Mouse (Mus musculus) gastrocnemius, postnatal 4 days (tissue): ENCODE data around the gene Myb. TPM values are rescaled to one million over a fixed set of nuclear protein-coding genes. Genes with fewer than 3 reads are reported as not detected.
A peak's percentile ranks its signal among the peaks of the same experiment; 100 is the strongest.

Source experiments
- DNase-seq, 2 experiments: peaks; one replicate each; pipeline ENCODE4 v3.0.0; 2021 to 2022; ENCODE audit warnings: low spot score in 2 of 2, mixed read lengths in 2 of 2
- long read RNA-seq, 2 experiments: library from polyadenylated mRNA; stranded (forward); transcript quantifications; one replicate each; pipeline ENCODE4 v2.0.0; 2021
- total RNA-seq, 2 experiments: library from RNA; stranded (reverse); gene quantifications; 2 replicates each; pipeline ENCODE4 v1.2.3; 2021

Myb gene
- 1 to 10 TPM; 2.5 to 3.0 TPM for total RNA-seq
- long read RNA-seq, experiment 1, partial matches to known transcripts, result 0 of 3 reads
- long read RNA-seq, experiment 1, other reads (novel, unspliced or antisense), result 0 of 3 reads
- long read RNA-seq, experiment 2, transcript Myb-201 (15 exons, 3,074 nt), result major isoform, 5 of 8 reads
- long read RNA-seq, experiment 2, partial matches to known transcripts, result 1 of 8 reads
- long read RNA-seq, experiment 2, other reads (novel, unspliced or antisense), result 1 of 8 reads

DNA sequence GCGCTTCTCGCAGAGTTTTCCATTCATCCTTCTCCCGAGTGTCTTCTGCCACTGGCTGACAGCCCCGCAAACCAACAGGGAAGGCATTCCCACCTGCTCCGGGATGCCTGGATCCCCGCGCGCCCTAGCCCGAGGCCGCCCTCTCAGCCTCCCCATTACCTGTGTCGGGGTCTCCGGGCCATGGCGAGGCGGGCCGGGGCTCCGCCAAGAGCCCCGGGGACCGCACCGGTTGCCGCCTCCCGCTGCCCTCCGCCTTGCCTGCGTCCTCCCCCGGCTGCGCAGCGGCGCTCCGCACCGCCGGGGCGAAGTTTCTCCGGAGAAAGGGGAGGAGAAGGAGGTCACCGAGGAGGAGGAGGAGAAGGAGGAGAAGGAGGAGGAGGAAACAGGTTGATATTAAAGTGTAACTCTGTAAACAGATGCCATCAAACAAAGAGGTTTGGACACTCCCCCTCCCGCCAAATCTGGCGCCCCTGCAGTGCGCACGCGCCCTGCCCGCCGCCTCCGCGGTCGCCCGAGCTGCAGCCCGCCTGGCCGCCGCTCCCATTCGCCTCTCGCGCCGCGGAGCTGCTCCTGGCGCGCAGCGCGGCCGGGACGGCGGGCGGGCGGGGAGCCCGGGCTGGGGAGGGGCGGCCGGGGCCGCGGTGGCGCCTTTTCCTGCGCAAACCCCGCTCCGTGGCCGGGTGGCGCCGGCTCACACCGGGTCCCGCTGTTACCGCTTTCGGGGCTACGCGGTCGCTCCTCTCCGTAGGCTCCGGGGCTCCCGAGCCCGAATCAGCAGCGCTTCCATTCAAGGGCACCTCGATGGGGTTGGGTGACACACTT is at the start of gene Myb:
Gene Myb (minus strand): TSS at position 448 of the 822 bp plus-strand sequence.
- DNase-seq, result peak; percentile 36 to 64

DNA sequence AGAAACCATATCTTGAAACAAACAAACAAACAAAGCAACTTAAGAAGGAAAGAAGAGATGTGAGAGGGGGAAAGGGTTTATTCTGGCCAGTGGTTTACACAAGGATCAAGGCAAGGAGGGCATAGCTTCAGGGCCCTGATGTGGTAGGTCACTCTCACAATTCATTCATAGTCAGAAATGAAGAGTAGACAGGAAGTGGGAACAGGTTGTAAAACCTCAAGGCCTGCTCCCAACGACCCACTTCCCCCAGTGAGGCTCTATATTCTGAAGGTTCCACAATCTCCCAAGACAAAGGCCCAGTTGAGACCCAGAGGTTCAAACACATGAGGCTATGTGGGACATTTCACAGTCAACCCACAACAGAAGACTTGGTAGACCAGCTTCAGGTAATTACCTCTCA is 46.6 kb upstream of the Myb start:
- DNase-seq, result no peak

DNA sequence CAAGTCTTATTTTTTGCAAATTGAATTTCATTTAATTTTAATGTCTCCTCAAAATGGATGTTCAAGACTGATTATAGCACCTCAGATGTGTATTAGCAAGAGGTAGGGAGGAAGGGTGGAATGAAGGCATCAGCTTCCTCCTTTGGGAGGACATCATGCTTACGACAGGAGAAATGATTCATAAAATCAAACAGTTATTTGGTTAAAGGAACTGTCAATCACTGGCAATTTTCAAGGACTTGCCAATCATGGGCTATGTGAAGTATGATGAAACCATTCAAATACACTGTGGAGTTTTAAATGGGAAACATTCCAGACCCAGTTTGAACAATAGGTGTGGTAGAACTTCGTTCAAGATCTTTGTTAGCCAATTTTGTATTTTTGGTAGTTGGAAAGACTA is 45.4 kb upstream of the Myb start:
- no peak for DNase-seq

DNA sequence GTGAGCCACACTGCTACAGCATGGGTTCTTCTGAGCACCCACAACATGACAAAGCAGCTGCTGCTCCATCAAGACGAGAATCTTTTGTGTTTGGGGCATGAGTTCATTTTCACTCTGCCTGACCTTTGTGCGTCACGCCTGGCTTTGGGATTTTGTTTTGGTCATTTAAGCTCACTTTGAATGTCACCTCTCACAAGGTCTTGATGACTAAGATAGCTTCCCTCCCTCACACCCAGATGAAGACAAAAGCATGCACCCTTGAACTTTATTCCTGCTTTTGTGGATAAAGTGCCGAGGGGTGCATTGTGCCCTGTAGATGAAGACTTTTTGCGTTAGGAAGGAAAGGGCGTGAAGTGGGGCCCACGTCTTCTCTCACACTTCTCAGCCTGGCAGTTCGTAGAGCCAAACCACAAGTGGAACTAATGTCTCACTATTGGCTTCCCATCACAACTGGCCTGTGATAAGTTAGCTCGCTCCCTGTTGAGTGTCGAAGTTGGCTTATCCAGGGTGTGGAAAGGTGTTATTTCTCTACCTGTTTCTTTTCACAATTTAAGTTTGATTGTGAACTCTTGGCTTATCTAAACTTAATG is 43.8 kb upstream of the Myb start:
- DNase-seq, result no peak

DNA sequence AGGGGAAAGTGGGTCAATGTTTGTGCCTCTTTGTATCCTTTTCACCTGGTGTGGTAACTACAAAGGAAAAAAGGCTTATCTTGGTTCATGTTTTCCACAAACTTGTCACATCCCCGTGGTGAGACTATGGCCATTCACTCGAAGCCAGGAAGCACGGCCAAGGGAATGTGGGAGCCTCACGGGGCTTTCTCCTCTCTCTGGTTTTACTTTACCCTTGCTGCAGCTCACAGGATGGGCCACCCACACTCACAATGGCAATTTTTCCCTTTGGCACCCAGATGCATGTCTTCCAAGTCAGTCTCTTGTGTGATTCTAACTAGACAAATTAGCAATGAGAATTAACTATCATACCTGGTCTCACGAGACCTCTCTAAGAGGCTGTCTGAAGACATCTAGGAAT is 43.1 kb upstream of the Myb start:
- no peak for DNase-seq

DNA sequence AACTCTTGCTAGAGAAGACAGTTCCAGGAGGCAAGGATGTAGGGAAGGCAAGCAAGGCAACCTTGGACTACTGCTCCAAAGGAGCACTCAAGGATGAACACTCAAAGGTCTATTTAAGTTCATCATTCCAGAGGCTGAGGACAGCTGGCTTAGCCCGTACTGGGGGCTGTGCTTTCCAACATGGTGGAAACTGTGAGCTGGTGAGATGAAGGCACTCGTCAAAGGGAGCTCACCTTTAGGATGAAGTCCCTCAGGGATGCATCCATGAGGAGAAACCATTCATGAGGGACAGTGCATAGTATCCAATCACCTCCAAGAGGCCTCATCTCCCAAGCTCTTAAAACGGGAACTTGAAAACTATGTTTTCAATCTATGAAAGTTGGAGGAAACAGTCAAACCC is 42.7 kb upstream of the Myb start:
- DNase-seq, result no peak

DNA sequence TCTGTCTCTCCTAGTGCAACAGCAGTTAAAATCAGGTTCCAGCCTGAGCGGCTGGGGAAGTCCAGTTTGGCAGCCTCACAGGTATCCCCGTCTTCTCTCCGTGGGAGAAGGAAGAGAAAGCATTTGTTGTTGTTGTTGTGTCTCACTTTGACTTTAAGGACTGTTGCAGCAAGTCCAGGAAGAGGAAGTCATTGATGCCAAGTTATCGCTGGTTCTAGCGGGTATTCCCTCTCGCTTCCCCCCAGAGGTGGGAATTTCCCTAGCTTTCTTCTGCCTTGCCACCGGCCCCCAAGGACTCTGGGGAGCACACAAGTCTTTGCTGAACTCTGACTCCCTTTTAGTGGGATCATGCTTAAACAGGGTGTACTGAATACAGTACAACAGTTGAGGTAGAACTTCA is 40.0 kb upstream of the Myb start:
- no peak for DNase-seq

DNA sequence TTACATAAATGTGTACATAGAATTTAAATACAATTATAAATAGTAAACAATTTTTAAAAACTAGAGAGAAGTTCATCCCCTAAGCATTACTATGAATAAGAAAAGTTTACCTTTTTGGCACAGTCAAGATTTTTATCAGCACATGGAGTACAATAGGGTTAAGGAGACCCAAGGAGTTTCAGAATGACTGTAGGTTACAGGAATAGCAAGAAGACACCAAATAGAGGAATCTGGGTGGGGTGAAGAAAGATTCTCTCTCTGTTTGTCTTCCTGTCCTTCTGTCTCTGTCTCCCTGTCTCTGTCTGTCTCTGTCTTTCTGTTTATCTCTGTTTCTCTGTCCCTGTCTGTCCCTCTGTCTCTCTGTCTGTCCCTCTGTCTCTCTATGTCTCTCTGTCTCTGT is 39.5 kb upstream of the Myb start:
- DNase-seq, result no peak

DNA sequence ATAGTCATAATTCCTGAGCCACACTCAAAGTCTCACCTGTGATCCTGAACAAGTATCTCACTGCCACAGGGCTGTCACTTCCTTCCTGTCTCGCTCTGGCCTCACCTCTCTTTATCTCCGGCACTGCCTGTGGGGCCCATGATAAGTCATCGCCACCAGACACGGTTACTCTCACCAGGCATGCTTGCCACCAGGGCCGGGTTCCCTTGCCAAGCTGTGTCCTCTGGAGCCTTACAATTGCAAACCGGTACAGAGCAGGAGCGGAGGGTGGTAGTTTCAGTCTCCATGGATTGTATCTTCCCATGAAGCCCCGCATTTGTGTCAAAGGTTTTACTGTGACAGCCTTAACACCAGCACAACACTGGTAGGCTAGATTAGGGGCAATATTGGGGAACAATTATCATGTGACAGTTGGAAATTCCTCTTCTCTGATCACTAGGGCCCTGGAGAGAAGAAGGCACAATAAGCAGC is 35.9 kb upstream of the Myb start:
- DNase-seq, result no peak

DNA sequence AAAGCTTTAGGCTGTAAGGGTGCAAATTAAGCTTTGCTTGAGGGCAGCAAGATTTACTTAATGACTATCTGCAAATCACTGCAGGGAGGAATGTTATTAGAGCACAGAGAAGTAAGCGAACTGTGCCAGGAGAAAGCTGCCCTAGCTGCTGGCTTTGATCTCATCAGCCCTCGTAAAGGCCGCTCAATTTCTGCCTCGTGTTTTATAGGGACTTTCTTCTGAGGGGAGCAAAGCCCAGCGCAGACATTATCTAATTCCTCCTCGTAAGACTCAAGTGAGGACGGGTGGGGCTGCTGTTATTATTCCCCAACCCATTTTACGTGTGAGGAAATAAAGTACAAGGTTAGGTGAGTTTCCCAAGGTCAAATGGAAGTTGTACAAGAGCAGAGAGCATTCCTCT is 34.8 kb upstream of the Myb start:
- no peak for DNase-seq

DNA sequence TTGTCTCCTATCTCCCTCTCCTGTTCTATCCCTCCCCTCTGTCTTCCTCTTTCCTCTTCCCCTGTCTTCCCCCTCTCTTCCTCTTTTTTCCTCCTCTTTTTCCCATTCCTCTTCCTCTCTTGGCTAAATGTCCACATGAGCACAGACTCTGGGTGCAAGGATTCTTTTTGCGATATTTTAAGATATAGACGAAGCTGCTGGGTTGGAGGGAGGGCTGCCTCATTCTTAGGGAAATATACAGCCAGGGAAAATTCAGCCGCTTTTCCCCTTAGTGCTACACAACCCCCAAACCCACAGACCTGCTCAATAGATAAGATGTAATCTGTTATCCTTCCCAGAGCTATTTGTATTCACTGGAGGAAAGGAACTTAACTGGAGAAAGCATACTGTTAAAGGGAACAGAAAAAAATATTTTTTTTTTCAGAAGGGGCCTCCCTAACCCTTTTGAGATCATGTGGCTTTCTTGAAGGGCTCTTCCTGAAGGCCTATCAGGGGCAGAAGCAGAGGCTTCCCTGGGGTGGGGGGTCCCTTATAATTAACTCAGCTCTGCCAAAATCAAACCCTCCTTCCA is 33.2 kb upstream of the Myb start:
- no peak for DNase-seq

DNA sequence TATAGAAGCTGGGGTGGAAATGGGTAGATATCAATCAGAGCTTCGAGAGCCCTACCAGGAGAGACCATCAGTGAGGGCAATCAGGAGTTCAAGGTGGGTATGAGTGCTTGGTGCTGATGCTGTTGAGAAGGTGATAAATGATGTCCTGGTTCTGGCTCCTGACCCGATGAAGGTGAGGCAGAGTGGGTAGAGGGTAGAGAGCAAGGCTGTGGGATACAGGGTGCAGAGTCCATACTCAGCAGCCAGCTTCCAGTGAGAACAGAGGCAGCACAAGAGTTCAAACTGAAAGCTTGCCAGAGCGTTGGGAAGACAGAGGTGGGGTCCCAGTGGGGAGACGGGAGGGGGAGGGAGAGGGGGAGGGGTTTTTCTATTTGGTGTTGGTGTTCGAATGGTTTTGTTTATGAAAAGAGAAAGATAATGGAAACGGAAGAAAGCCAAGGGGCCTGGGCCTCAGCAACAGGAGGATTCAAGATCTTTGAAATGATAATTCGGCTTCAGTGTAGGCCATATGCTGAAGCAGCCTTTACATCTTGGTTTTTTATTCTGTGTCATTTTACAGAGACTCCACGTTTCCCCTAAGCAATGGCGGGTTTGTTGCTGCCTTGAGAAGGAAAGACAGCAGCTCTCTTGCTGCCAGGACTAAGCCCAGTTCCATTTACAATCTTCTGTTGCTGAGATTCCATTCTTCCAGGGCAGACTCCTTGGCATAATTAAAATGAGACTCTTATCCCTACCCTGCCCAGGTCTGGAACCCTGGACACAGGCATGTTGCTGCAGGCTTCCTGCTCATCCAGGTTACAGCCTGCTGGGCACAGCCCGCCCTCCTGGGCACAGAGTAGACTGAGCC is 32.5 kb upstream of the Myb start:
- no peak for DNase-seq

DNA sequence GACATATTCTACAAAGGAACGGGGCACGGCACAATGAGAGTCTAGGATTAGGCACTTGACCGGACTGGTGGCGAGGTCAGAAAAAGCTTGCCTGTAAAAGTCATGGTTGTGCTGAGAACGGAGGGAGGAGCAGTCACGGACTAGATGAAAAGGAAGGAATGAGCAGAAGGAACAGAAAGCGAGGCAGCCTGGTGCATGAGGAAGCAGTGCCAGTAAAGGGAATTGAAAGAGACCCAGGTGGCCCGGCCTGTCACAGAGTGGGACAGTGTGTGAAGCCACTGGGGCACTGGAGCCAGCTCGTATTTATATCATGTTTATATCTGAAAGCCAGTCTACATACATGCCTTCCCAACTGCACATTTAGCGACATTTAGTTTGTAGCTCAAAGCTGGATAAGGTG is 31.7 kb upstream of the Myb start:
- no peak for DNase-seq

DNA sequence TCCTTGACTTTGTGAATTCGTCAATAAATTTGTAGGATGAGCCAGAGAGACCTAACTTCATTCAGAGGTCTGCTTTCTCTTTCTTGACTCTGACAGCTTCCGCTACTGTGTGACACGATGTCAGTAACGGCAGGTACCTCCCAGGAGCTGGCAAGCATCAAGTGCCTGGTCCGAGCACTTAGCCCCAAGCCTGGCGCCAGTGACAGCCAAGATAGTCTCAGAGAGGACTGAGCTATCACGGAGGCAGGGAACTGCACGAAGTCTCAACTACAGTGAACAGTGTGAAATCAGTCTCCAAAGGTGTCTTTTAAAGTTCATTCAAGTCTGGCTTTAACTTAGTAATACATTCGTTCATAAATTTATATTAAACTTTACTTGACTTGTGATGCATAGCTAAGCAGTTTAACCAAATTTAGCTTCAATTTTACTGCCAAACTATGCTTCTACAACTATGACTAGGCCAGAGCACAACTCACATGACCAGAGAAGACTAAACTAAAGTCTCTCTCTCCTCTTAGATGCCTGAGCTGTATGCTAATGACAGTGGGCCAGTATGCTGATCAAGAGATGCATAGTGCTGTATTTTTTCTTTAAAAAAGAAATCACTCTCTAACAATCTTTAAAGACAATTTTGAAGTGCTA is 29.1 kb upstream of the Myb start:
- DNase-seq, result no peak

DNA sequence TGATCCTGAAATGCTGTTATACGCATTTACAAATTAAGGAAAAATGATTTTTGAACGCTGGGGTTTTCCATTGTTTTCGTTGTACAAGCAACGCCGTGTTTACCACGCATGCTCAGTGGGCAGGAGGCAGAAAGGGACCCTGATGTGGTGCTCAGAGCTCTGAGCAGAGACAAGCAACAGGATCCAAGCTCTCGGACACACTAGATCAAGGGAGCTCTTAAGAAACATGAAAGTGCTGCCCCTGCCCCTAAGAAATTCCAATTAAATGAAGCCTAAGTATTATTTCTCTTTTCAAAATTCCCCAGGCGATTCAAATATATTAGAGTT is 28.5 kb upstream of the Myb start:
- DNase-seq, result no peak

DNA sequence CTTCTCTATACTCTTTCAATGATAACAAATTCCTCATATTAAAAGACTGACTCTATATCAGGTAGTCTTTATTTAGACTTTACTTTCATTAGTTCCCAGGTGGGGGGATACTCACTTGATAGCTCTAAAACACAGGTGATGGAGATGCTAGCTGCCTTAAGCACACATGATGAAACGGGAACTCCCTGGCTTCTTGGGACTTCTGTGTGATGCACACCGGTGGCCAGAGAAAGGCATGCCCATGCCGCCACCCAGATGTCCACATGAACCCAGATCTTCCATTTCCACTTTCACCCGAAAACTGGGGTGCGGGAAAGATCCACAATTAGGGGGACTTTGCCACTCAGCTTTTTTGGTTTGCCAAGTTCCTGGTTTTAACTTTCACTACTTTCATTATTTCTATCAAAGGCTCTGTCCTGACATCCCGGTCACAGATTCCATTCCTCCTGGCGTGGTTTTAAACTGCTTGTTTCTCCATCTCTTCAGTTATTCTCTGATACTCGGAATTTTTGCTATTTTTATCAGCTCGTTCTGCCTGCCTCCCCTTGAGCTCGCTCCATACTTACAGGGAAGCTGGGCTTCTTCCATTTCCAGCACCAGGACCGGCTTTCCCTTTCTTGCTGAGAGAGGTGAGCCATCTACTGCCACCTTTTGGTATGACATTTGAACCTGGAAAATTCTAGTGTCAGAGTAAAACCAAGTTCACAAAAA is 27.9 kb upstream of the Myb start:
- DNase-seq, result peak in 1 of 2 experiments; percentile 52

DNA sequence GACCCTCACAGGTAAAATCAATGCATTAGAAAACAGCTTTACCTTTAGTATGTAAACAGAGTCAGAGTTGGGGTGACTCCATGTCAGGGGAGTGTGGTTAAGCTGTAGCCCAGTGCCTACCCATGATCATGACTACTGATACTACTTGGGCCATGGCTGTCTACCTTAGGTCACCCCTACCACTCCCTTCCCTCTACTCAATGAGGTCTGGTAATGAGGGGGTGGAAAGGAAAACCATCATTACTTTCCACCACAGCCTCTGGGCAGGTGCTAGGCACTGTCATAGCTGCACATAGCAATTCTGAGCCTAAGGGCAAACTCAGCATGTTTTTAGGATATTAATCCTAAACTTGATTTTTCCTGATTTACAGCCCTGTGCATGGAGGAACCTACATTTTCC is 27.1 kb upstream of the Myb start:
- no peak for DNase-seq

DNA sequence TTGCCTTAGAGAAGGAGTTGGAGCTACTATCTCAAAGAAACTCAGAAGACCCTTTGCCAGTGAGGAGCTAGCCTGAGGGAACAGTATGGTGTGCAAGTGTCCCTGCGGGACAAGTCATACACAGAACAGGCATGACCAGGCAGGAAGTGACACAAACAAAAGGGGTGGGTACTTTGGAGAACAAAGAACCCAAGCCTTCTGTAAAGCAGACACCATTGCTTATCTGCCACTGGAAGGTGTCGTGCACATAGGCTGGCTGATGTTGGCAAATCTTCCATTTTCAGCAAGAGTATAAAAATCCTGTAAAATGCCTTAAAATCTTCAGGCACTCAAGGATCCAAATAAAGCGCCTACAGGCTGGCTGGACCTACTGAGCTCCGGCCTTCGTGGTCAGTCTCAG is 25.9 kb upstream of the Myb start:
- DNase-seq, result no peak

DNA sequence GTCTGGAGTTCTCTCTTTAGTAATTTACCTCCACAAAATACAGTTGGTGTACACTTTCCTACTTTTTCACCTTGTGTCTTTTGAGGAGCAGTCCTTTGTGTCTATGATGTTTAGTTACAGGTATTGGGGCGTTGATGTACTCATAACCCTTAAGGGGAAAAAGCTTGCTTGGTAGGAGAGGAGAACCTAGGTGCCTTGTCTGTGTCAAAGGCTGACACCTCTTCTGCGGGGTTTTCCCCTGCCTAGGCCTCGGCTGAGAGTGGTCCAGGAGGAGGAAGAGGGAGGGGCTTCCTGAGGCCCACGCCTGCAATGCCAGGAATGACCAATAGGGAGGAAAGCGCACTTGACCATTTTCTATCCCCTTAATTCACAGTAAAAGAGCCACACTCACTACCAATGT is 17.9 kb upstream of the Myb start:
- no peak for DNase-seq

DNA sequence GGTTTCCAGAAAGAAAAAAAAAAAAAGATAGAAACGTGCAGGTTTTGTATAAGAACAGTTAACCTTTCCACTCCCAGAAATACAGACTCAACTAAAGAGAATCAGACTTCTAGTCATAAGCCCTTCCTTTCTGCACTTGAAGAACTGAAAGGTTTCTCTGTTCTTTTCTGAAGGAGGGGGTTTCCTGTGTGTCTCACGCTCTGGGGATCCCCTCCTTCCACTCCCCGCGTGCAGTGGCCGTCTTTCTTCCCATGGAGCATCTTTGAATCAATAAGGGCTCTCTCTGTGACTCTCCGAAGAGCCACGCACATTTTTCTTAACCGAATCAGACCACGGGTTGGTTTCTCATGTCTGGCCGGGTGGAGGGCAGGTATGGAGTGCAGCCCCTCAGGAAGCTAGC is 17.5 kb upstream of the Myb start:
- DNase-seq, result no peak
